21 mouse cellular contexts compared by ENCODE assay signal in the genomic region with DNA sequence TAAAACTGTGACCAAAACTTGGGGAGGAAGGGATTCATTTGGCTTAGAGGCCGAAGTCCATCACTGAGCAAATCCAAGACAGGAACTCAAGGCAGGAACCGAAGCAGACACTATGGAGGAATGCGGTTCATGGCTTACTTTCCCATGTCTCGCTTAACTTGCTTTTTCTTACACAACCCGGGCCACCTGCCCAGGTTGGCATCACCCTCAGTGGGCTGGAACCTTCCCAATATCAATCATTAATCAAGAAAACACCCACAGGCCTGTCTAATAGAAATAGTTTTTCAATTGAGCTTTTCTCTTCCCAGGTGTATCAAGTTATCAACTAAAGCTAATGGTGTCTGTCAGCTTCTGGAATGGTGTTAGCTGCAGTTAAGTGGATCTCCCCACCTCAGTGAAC. TPM values are rescaled to one million over a fixed set of nuclear protein-coding genes. Genes with fewer than 3 reads are reported as not detected.
DNase-seq lines count a peak whose midpoint lies in the region; TF ChIP-seq lines count a peak whose summit lies in the region.
"Had no signal": no experiment of that assay in that cellular context is flagged by ENCODE, and none has a peak within 500 bp of the region (broad histone marks: within the 10 kb centered on the region; RNA-seq: fewer than 3 reads in every experiment).

No protein-coding gene starts in this region.

- no peak for TF ChIP-seq POLR2A in liver, adult 2 months (IDR thresholded peaks at IDR 0.05; ENCODE audit: extremely low read depth, insufficient read depth, low read length)

- no peaks in the 10 kb centered on the region for H3K79me2 ChIP-seq in liver, adult 2 months (ENCODE audit: control insufficient read depth, insufficient read depth, low read length)

- no peak for TF ChIP-seq CTCF in liver, adult 2 months (IDR thresholded peaks at IDR 0.05; ENCODE audit: low read depth, low read length)

- H3K4me1 ChIP-seq in liver, adult 2 months (ENCODE audit: control insufficient read depth, insufficient read depth, low read length): peaks cover 7% of the 10 kb centered on the region; the same call in 1 of the 2 replicates
- H3K4me1 ChIP-seq: forebrain, embryonic 12.5 days had no signal

- no peak overlapping the region for H3K9ac ChIP-seq in liver, adult 2 months (ENCODE audit: low read depth, low read length)
- H3K9ac ChIP-seq: embryonic facial prominence, embryonic 13.5 days; embryonic facial prominence, embryonic 15.5 days; forebrain, embryonic 12.5 days had no signal

- H3K27me3 ChIP-seq in liver, adult 2 months (ENCODE audit: control insufficient read depth, insufficient read depth, low read length): no peaks in the 10 kb centered on the region
- H3K27me3 ChIP-seq: embryonic facial prominence, embryonic 13.5 days; embryonic facial prominence, embryonic 15.5 days had no signal

- no peak overlapping the region for H3K27ac ChIP-seq in liver, adult 2 months (replicated peaks; ENCODE audit: insufficient read depth, low read depth, low read length)
- H3K27ac ChIP-seq: embryonic facial prominence, embryonic 13.5 days; embryonic facial prominence, embryonic 15.5 days; forebrain, embryonic 10.5 days; forebrain, embryonic 12.5 days had no signal

- H3K4me3 ChIP-seq in liver, adult 2 months (ENCODE audit: insufficient read depth, low read depth, low read length): no peak overlapping the region
- H3K4me3 ChIP-seq: embryonic facial prominence, embryonic 13.5 days; embryonic facial prominence, embryonic 15.5 days; erythroblast, embryonic 14.5 days; forebrain, embryonic 10.5 days; forebrain, embryonic 12.5 days had no signal

- no peaks in the 10 kb centered on the region for H3K36me3 ChIP-seq in liver, adult 2 months (ENCODE audit: control insufficient read depth, insufficient read depth, low read length)
- H3K36me3 ChIP-seq: embryonic facial prominence, embryonic 13.5 days; embryonic facial prominence, embryonic 15.5 days; forebrain, embryonic 10.5 days; forebrain, embryonic 12.5 days had no signal

- DNase-seq in kidney, adult 18-20 months: peak; percentile 33
- DNase-seq in kidney, postnatal 25 days: no peak
- peak; percentile 87 for DNase-seq in kidney, adult 9 months
- DNase-seq in kidney, postnatal 4 days: no peak
- peak; percentile 81 for DNase-seq in liver, adult 2 months (ENCODE audit: extremely low read depth, low read depth, low spot score)
- DNase-seq in liver: no peak
- DNase-seq in ovary, postnatal 10 days (ENCODE audit: low spot score): no peak
- DNase-seq: adrenal gland, adult 2 months; adrenal gland, postnatal 10 days; adrenal gland, postnatal 25 days; cerebellum, adult 11 months; cerebellum, adult 18-20 months; cerebellum, adult 8-10 months; cerebellum, adult 9-11 months; cerebellum, postnatal 36 days; embryo, embryonic 11 days had no signal

- 43% methylated on average over 5 of the region's 5 CpGs for WGBS in liver, adult 2 months

RNA-seq across cellular contexts. Expression of a gene that starts 44.7 kb away (rescaled TPM):
- total RNA-seq in liver, adult 2 months (2014; rRNA removed): 10.7 and 15.4 TPM in 2 replicates
- 14.6 TPM in 2 replicates for polyA plus RNA-seq in liver, adult 2 months (2012; rRNA removed)

Comparison
In these comparisons a context has a peak if more than half of its experiments do, and no peak if none do; other contexts are left out.
1. DNase-seq: peak in kidney, adult 18-20 months (single experiment), kidney, adult 9 months (single experiment) and liver, adult 2 months (single experiment); none in kidney, postnatal 25 days (0 of 2), kidney, postnatal 4 days (0 of 2), liver (single experiment) and ovary, postnatal 10 days (single experiment).